In genomic region chr5:129971491-129971890, GRCm38 (mm10) we compare ENCODE assay signal across 20 mouse cellular contexts. TPM values are rescaled to one million over a fixed set of nuclear protein-coding genes. Genes with fewer than 3 reads are reported as not detected.
A peak's percentile ranks its signal among the peaks of the same experiment; 100 is the strongest.
DNase-seq lines count a peak whose midpoint lies in the region; ATAC-seq and TF ChIP-seq lines count a peak whose summit lies in the region.
"Had no signal": no experiment of that assay in that cellular context is flagged by ENCODE, and none has a peak within 500 bp of the region (broad histone marks: within the 10 kb centered on the region; RNA-seq: fewer than 3 reads in every experiment).

No protein-coding gene starts in this region.

- TF ChIP-seq EP300 in heart, adult 2 months (IDR thresholded peaks at IDR 0.05; ENCODE audit: insufficient read depth, low read depth, low read length), result no peak

- ATAC-seq in midbrain, embryonic 13.5 days, result no peak
- ATAC-seq: CD4-positive, CD25-positive, alpha-beta regulatory T cell, adult 4 months; forebrain, embryonic 15.5 days; intestine, embryonic 15.5 days; midbrain, embryonic 16.5 days had no signal

- no peak overlapping the region for H3K9ac ChIP-seq in heart, adult 2 months (ENCODE audit: low read depth, low read length)
- no peak overlapping the region for H3K9ac ChIP-seq in midbrain, embryonic 13.5 days (replicated peaks)
- H3K9ac ChIP-seq: forebrain, embryonic 15.5 days; hindbrain, embryonic 13.5 days; intestine, embryonic 15.5 days had no signal

- H3K27me3 ChIP-seq in heart, adult 2 months (ENCODE audit: control insufficient read depth, insufficient read depth, low read length), result no peaks in the 10 kb centered on the region
- H3K27me3 ChIP-seq in testis, adult 2 months (ENCODE audit: control insufficient read depth, insufficient read depth, low read length), result no peaks in the 10 kb centered on the region
- H3K27me3 ChIP-seq in midbrain, embryonic 13.5 days, result no peaks in the 10 kb centered on the region
- H3K27me3 ChIP-seq: forebrain, embryonic 15.5 days; hindbrain, embryonic 13.5 days; intestine, embryonic 15.5 days; megakaryocyte, embryonic 14.5 days had no signal

- no peaks in the 10 kb centered on the region; the same call in 1 of the 2 replicates for H3K79me2 ChIP-seq in heart, adult 2 months (replicated peaks; ENCODE audit: control insufficient read depth, insufficient read depth, low read length)

- TF ChIP-seq CTCF in heart, adult 2 months (IDR thresholded peaks at IDR 0.05), result no peak
- no peak for TF ChIP-seq CTCF in testis, adult 2 months (IDR thresholded peaks at IDR 0.05; ENCODE audit: control insufficient read depth, insufficient read depth, insufficient replicate concordance, low read depth, low read length)

- H3K27ac ChIP-seq in heart, adult 2 months, result no peak overlapping the region
- 0 out of 2 replicates have a peak overlapping the region, but pooled peaks have one; percentile 19 for H3K27ac ChIP-seq in testis, adult 2 months (ENCODE audit: control insufficient read depth, insufficient read depth, low read depth, low read length)
- no peak overlapping the region for H3K27ac ChIP-seq in midbrain, embryonic 13.5 days
- H3K27ac ChIP-seq: forebrain, embryonic 15.5 days; hindbrain, embryonic 13.5 days; intestine, embryonic 15.5 days had no signal

- H3K4me2 ChIP-seq in midbrain, embryonic 13.5 days (replicated peaks), result no peak overlapping the region
- H3K4me2 ChIP-seq: forebrain, embryonic 15.5 days; hindbrain, embryonic 13.5 days; intestine, embryonic 15.5 days had no signal

- no peak for TF ChIP-seq POLR2A in heart, adult 2 months (IDR thresholded peaks at IDR 0.05; ENCODE audit: insufficient read depth, low read depth, low read length)
- no peak for TF ChIP-seq POLR2A in testis, adult 2 months (IDR thresholded peaks at IDR 0.05; ENCODE audit: control insufficient read depth, low read depth, low read length)

- no peaks in the 10 kb centered on the region for H3K36me3 ChIP-seq in heart, adult 2 months (ENCODE audit: control insufficient read depth, insufficient read depth, low read length)
- peaks cover 3% of the 10 kb centered on the region for H3K36me3 ChIP-seq in testis, adult 2 months (ENCODE audit: control insufficient read depth, insufficient read depth, low read length)
- H3K36me3 ChIP-seq in midbrain, embryonic 13.5 days, result peaks cover 9% of the 10 kb centered on the region; the same call in 1 of the 2 replicates
- H3K36me3 ChIP-seq: forebrain, embryonic 15.5 days; intestine, embryonic 15.5 days had no signal

- DNase-seq in heart, postnatal 36 days, result peak; percentile 9 to 11
- no peak for DNase-seq in heart, adult 2 months
- DNase-seq in testis, postnatal 10 days (ENCODE audit: low spot score), result no peak
- peak; percentile 43 for DNase-seq in NIH3T3 (ENCODE audit: low read depth)
- peak; percentile 24 for DNase-seq in testis, postnatal 14 days (ENCODE audit: low spot score)
- DNase-seq: adrenal gland, postnatal 14 days; cerebellum, adult 18-20 months; cerebellum, postnatal 36 days; heart, postnatal 10 days; kidney, postnatal 36 days; lung, postnatal 14 days; thymus, postnatal 4 days had no signal

- H3K4me3 ChIP-seq in heart, adult 2 months, result no peak overlapping the region
- no peak overlapping the region for H3K4me3 ChIP-seq in testis, adult 2 months (ENCODE audit: control insufficient read depth, low read depth, low read length)
- H3K4me3 ChIP-seq in midbrain, embryonic 13.5 days (replicated peaks), result no peak overlapping the region
- H3K4me3 ChIP-seq: forebrain, embryonic 15.5 days; hindbrain, embryonic 13.5 days; intestine, embryonic 15.5 days; megakaryocyte, embryonic 14.5 days had no signal

- H3K4me1 ChIP-seq in heart, adult 2 months (ENCODE audit: control insufficient read depth, insufficient read depth, low read length), result no peaks in the 10 kb centered on the region
- H3K4me1 ChIP-seq in testis, adult 2 months (ENCODE audit: control insufficient read depth, insufficient read depth, low read length), result no peaks in the 10 kb centered on the region
- H3K4me1 ChIP-seq in midbrain, embryonic 13.5 days (replicated peaks), result 0 out of 2 replicates have a peak, but pooled peaks cover under 1% of the 10 kb centered on the region
- H3K4me1 ChIP-seq: forebrain, embryonic 15.5 days; hindbrain, embryonic 13.5 days; intestine, embryonic 15.5 days had no signal

- intact Hi-C loops in heart, postnatal 36 days (cut with DNase I), result no loop called here
- intact Hi-C loops in heart, adult 2 months (cut with DNase I), result no loop called here

- WGBS in heart, adult 2 months, result 65% methylated on average over 4 of the region's 4 CpGs
- 96% methylated on average over 4 of the region's 4 CpGs for whole genome bisulfite sequencing in midbrain, embryonic 13.5 days

- no peaks in the 10 kb centered on the region for H3K9me3 ChIP-seq in midbrain, embryonic 13.5 days
- H3K9me3 ChIP-seq: forebrain, embryonic 15.5 days; hindbrain, embryonic 13.5 days; intestine, embryonic 15.5 days; megakaryocyte, embryonic 14.5 days had no signal

RNA-seq across cellular contexts. Expression of gene Vkorc1l1, which starts 29.7 kb away (rescaled TPM):
- 10 to 100 TPM; 16.4 to 18.4 TPM for total RNA-seq in heart, postnatal 36 days (2021)
- 10 to 100 TPM; 14.3 to 17.9 TPM for total RNA-seq in heart, adult 2 months (2021)
- polyA plus RNA-seq in heart, adult 2 months (2012; rRNA removed), result 12.4 and 18.3 TPM in 2 replicates
- 12.2 and 19.9 TPM in 2 replicates for polyA plus RNA-seq in testis, adult 2 months (2012; rRNA removed)
- 26.7 and 31.1 TPM in 2 replicates for polyA plus RNA-seq in midbrain, embryonic 13.5 days (2015; fragmentation: Nextera tagmentation; extraction: Ambion mirVana)

RNA-seq across cellular contexts. Expression of gene Gusb, which starts 31.4 kb away (rescaled TPM):
- 10 to 100 TPM; 13.3 to 15.6 TPM for total RNA-seq in heart, postnatal 36 days (2021)
- total RNA-seq in heart, adult 2 months (2021), result 10 to 100 TPM; 12.8 to 13.0 TPM
- 17.9 and 25.3 TPM in 2 replicates for polyA plus RNA-seq in heart, adult 2 months (2012; rRNA removed)
- 6.2 and 7.7 TPM in 2 replicates for polyA plus RNA-seq in testis, adult 2 months (2012; rRNA removed)
- polyA plus RNA-seq in midbrain, embryonic 13.5 days (2015; fragmentation: Nextera tagmentation; extraction: Ambion mirVana), result 21.7 and 23.3 TPM in 2 replicates

RNA-seq across cellular contexts. Expression of gene Asl, which starts 57.6 kb away (rescaled TPM):
- 1 to 10 TPM; 8.4 to 9.1 TPM for total RNA-seq in heart, postnatal 36 days (2021)
- 1 to 10 TPM; 3.2 to 4.6 TPM for total RNA-seq in heart, adult 2 months (2021)
- polyA plus RNA-seq in heart, adult 2 months (2012; rRNA removed), result 5.9 and 6.5 TPM in 2 replicates
- polyA plus RNA-seq in testis, adult 2 months (2012; rRNA removed), result 16.5 and 17.1 TPM in 2 replicates
- polyA plus RNA-seq in midbrain, embryonic 13.5 days (2015; fragmentation: Nextera tagmentation; extraction: Ambion mirVana), result 30.4 and 33.4 TPM in 2 replicates

RNA-seq across cellular contexts. Expression of gene Crcp, which starts 57.6 kb away (rescaled TPM):
- total RNA-seq in heart, postnatal 36 days (2021), result 10 to 100 TPM; 14.2 to 14.4 TPM
- 10 to 100 TPM in 1 of 2 experiments, 1 to 10 TPM in 1; 9.3 to 11.2 TPM for total RNA-seq in heart, adult 2 months (2021)
- polyA plus RNA-seq in heart, adult 2 months (2012; rRNA removed), result 9.5 and 10.3 TPM in 2 replicates
- 56.0 and 56.5 TPM in 2 replicates for polyA plus RNA-seq in testis, adult 2 months (2012; rRNA removed)
- 79.3 and 82.2 TPM in 2 replicates for polyA plus RNA-seq in midbrain, embryonic 13.5 days (2015; fragmentation: Nextera tagmentation; extraction: Ambion mirVana)

Comparison
In these comparisons a context has a peak if more than half of its experiments do, and no peak if none do; other contexts are left out.
1. DNase-seq: peak in heart, postnatal 36 days (2 of 2), NIH3T3 (single experiment) and testis, postnatal 14 days (single experiment); none in heart, adult 2 months (0 of 2) and testis, postnatal 10 days (single experiment).